Mouse (Mus musculus): ENCODE results near the gene Rnf157.

DNA sequence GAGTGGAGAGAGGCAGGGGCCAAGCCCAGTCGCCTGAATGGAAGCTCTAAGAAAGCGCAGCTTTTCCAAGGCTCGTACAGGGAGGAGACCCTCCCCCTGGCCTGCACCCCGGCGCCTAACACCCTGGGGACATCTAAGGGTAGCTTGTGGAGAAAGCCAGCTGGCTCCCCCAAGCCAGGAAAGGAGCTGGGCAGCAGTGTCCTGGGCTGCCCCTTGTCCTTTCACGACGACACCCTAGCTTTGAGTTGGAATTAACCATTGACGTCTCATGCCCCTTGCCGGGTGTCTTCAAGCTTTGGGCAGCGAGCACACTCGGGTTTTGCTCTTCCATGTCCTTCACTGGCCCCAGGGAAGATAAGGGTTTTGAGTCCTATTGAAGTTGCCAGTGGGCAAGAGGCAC lies 24.7 kb upstream of the Rnf157 start:
- TF ChIP-seq CTCF (IDR thresholded peaks at IDR 0.05; ENCODE audit: borderline replicate concordance, insufficient read depth, low read length): no peak
- TF ChIP-seq POLR2A (IDR thresholded peaks at IDR 0.05; ENCODE audit: low read depth, low read length): no peak
